Mouse (Mus musculus): ENCODE data around the gene Lad1. TPM values are rescaled to one million over a fixed set of nuclear protein-coding genes. Genes with fewer than 3 reads are reported as not detected.

The Lad1 gene
- polyA plus RNA-seq, 1 experiment = not detected

DNA sequence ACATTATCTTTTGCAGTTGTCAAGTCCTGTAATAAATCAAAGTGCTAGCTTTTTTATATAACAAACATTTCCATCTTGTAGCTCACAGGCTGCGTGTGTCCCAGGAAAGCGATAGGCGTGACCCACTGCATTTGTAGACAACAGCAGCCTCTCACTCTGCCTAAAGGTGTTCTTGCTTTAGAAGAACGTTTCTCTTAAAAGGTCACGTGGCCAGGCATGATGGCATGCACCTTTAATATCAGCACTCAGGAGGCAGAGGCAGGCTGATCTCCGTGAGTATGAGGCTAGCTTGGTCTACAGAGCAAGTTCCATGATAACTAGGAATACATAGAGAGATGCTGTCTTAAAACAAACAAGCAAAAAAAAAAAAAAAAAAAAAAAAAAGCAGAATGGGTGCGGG is 40.1 kb downstream of the Lad1 start:
- TF ChIP-seq POLR2A (IDR thresholded peaks at IDR 0.05; ENCODE audit: insufficient read depth, low read depth, low read length) (no peak), CTCF (IDR thresholded peaks at IDR 0.05; ENCODE audit: insufficient read depth, low read depth, low read length) (no peak)
- Histone ChIP-seq H3K4me1 (ENCODE audit: control insufficient read depth, insufficient read depth, low read length) (peaks cover 10% of the 10 kb centered on the region), H3K27ac (ENCODE audit: insufficient read depth, low read depth, low read length) (no peak overlapping the region), H3K4me3 (ENCODE audit: insufficient read depth, low read depth, low read length) (no peak overlapping the region)
- WGBS = 92% methylated on average over 7 of the region's 7 CpGs

DNA sequence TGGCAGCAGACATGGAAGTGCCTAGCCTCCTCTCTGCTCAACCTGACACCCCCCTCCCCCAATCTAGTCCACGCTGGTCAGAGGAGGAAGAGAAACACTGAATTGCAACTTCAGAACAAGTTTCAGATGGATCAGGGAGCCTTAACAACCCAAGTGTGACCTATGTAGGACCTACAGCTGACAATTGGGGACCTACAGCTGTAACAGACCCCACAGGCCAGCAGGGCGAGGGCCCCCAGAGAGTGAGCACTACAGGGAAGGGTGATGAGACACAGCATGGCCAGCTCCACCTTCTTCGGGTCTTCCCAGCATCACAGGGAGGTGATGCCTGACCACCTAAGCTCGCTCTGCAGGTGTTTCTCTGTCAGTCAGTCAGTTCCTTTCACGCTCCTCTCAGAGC is 42.7 kb downstream of the Lad1 start:
- WGBS = 94% methylated on average over 5 of the region's 5 CpGs
- peaks cover 10% of the 10 kb centered on the region for H3K4me1 ChIP-seq (ENCODE audit: control insufficient read depth, insufficient read depth, low read length)
- TF ChIP-seq POLR2A (IDR thresholded peaks at IDR 0.05; ENCODE audit: insufficient read depth, low read depth, low read length) (no peak), CTCF (IDR thresholded peaks at IDR 0.05; ENCODE audit: insufficient read depth, low read depth, low read length) (no peak)

DNA sequence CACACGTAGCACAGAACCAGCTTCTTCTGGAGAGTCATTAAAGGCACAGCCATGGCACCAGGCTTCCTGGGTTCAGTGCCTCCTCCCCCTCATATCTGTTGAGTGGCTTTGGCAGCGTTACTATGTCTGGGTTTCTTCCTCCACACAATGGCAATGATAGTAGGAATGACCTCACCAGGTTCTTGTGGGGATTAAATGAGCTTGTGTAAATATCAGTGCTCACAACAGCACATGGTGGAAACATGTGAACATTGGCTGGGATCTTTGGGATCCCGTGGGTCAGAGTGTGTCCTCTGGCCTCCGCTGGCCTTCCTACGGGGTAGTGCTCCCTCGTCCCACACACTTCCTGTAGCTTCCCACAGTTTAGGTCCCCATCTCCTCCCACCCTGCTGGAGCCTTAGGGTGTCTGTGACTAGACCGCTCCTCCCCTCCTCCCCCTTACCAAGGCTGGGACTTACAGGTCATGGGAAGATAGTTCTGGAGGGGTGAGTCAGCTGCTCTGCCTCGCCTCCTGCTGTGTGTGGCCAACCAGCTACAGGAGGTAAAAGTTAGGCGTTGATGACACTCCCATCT is 43.7 kb downstream of the Lad1 start:
- 60% methylated on average over 9 of the region's 9 CpGs for WGBS
- Histone ChIP-seq H3K4me1 (ENCODE audit: control insufficient read depth, insufficient read depth, low read length) (peaks cover 10% of the 10 kb centered on the region), H3K27ac (ENCODE audit: insufficient read depth, low read depth, low read length) (no peak overlapping the region), H3K4me3 (ENCODE audit: insufficient read depth, low read depth, low read length) (no peak overlapping the region)
- no peak for TF ChIP-seq POLR2A (IDR thresholded peaks at IDR 0.05; ENCODE audit: insufficient read depth, low read depth, low read length)
- no peak for TF ChIP-seq CTCF (IDR thresholded peaks at IDR 0.05; ENCODE audit: insufficient read depth, low read depth, low read length)

More for the DNA sequence above, 42.7 kb downstream of the Lad1 start:
- no peak overlapping the region for H3K27ac ChIP-seq (ENCODE audit: insufficient read depth, low read depth, low read length)
- H3K4me3 ChIP-seq (ENCODE audit: insufficient read depth, low read depth, low read length) = no peak overlapping the region

DNA sequence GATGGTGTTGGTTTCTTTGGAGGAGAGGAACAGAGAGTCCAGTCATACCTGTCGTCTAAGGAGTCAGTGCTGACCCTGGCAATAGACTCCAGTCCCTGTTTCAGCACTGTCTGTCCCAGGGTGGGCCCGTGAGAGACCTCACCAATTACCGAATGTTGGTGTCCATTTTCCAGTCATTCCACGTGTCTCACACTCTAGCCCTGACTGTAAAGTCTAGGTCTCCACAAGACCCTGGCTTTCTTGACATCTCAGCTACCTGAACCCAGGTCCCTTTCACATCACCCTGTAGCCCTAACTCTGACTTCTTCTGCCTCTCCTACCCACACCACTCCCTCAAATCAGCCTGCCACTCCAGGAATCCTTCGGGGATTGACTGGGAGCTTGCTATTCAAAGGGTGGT is 44.2 kb downstream of the Lad1 start:
- no peak overlapping the region for H3K27ac ChIP-seq (ENCODE audit: insufficient read depth, low read depth, low read length)
- H3K4me1 ChIP-seq (ENCODE audit: control insufficient read depth, insufficient read depth, low read length) = peaks cover 10% of the 10 kb centered on the region
- TF ChIP-seq CTCF (IDR thresholded peaks at IDR 0.05; ENCODE audit: insufficient read depth, low read depth, low read length) (no peak), POLR2A (IDR thresholded peaks at IDR 0.05; ENCODE audit: insufficient read depth, low read depth, low read length) (no peak)
- no peak overlapping the region for H3K4me3 ChIP-seq (ENCODE audit: insufficient read depth, low read depth, low read length)
- 85% methylated on average over 5 of the region's 5 CpGs for WGBS

DNA sequence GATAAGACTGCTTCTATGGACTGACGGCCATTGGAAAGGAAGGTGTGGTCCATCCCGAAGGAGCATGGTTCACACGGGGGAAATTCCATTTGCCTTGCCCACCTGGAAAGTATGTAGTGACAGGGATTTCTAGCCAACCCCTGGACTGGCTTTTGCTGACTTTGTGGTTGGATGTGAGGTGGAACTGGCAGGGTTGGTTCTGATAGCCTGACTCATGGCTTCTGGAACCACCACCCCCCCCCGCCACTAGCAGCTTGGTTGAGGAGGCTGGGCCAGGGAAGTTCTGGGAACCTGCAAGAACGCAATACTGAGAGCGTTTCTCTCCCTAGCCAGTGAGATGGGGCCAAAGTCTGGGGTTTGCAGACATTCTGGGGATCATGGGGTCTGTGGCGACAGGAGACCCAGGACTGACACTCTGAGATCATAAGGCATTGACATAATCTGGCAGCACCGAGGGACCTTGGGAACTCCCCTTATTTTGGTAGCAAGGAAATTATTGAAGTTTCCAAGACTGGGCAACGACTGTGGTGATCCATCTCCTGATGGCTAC is 45.5 kb downstream of the Lad1 start:
- no peak overlapping the region for H3K4me3 ChIP-seq (ENCODE audit: insufficient read depth, low read depth, low read length)
- peaks cover 10% of the 10 kb centered on the region for H3K4me1 ChIP-seq (ENCODE audit: control insufficient read depth, insufficient read depth, low read length)
- no peak overlapping the region for H3K27ac ChIP-seq (ENCODE audit: insufficient read depth, low read depth, low read length)
- 89% methylated on average over 9 of the region's 9 CpGs for WGBS
- no peak for TF ChIP-seq CTCF (IDR thresholded peaks at IDR 0.05; ENCODE audit: insufficient read depth, low read depth, low read length)
- no peak for TF ChIP-seq POLR2A (IDR thresholded peaks at IDR 0.05; ENCODE audit: insufficient read depth, low read depth, low read length)

DNA sequence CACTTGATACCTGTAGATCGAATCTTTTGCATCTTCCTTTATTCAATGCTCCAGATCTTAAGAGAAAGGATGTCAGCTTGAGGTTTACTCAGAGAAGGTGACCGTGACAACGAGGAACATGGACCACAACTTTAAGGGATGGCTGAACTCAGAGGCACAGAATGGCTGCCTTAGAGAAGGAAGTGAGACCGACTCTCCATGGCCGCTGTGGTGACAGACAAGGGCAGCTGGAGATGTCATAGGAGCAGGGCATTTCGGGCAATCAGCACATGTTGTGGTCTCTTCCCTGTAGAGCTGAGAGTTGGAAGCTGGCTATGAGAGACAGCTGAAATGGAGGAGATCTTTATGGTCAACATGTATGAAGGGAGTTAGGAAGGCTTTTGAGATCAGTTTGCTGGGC is 46.4 kb downstream of the Lad1 start:
- TF ChIP-seq CTCF (IDR thresholded peaks at IDR 0.05; ENCODE audit: insufficient read depth, low read depth, low read length) = no peak
- TF ChIP-seq POLR2A (IDR thresholded peaks at IDR 0.05; ENCODE audit: insufficient read depth, low read depth, low read length) = no peak
- Histone ChIP-seq H3K27ac (ENCODE audit: insufficient read depth, low read depth, low read length) (no peak overlapping the region), H3K4me1 (ENCODE audit: control insufficient read depth, insufficient read depth, low read length) (peaks cover 10% of the 10 kb centered on the region), H3K4me3 (ENCODE audit: insufficient read depth, low read depth, low read length) (no peak overlapping the region)
- WGBS = 89% methylated on average over 6 of the region's 6 CpGs

DNA sequence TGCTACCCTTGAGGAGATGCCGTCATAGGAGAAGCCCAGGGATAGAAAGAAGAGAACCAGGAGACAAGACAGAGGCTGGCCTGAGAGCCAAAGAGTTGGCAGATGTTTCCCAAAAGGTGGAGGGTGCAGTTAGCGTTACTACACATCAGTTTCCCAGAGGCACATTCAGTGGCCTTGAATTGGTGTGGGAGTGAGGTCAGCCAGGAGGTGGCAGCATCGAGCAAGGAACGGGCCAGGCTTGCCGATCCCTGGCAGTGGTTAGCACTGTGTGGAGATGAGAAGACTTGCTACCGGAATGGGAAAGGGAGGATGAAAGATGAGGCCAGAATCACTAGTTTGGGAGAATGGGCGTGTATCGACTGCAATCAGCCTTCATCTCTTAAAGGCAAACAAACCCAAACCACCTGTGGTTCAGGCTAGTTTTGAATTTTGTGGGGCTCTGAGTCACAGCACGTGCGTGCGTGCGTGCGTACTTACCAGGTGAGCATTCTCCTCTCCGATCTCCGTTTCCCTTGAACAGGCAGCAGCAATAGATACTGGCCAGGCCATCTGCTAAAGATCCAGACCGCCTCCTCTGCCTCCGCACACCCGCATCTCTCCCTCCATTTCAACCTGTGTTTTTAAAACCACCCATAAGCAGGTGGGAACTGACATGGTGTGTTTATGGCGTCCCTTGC is 47.3 kb downstream of the Lad1 start:
- WGBS = 57% methylated on average over 19 of the region's 19 CpGs
- Histone ChIP-seq H3K4me3 (ENCODE audit: insufficient read depth, low read depth, low read length) (no peak overlapping the region), H3K4me1 (ENCODE audit: control insufficient read depth, insufficient read depth, low read length) (peaks cover 10% of the 10 kb centered on the region), H3K27ac (ENCODE audit: insufficient read depth, low read depth, low read length) (no peak overlapping the region)
- no peak for TF ChIP-seq POLR2A (IDR thresholded peaks at IDR 0.05; ENCODE audit: insufficient read depth, low read depth, low read length)
- TF ChIP-seq CTCF (IDR thresholded peaks at IDR 0.05; ENCODE audit: insufficient read depth, low read depth, low read length) = peak; percentile 83

DNA sequence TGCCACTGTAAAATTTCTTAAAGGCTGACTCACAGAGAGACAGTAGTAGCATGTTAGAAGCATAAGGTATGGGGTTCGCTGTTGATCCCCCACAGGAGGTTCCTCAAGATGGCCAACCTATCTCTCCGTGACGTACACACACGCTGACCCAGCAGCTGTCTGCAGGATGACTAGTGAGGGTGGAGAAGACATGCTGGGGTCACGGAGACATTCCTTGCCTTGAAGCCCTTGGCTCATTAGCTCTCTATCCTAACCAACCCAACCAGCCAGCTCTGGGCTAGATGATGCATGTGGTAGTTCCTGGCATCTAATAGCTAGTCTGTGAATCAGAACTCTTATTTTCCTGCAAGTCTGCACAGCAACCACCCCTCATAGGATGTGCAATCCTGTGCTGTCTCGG is 50.2 kb downstream of the Lad1 start:
- Histone ChIP-seq H3K27ac (ENCODE audit: insufficient read depth, low read depth, low read length) (no peak overlapping the region), H3K4me3 (ENCODE audit: insufficient read depth, low read depth, low read length) (no peak overlapping the region), H3K4me1 (ENCODE audit: control insufficient read depth, insufficient read depth, low read length) (no peaks in the 10 kb centered on the region)
- no peak for TF ChIP-seq CTCF (IDR thresholded peaks at IDR 0.05; ENCODE audit: insufficient read depth, low read depth, low read length)
- 93% methylated on average over 6 of the region's 6 CpGs for WGBS

DNA sequence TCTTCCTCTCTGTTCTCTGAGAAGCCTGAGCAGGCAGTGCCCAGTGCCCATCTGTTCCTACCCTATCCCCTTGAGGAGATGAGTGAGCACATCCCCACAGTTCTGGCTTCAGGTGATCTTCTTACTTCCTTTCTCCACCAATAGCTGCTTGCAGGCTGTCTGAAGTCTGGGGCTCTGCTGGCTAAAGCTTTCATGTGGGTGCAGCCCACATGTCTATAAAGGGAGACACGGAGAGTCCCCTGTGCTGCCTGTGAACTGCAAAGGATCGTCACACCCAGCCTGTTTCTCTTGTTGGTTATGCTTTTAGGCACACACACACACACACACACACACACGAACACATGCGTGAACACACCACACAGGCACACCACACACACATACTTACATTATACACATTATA is 54.6 kb downstream of the Lad1 start:
- H3K4me3 ChIP-seq (ENCODE audit: insufficient read depth, low read depth, low read length) = no peak overlapping the region
- TF ChIP-seq POLR2A (IDR thresholded peaks at IDR 0.05; ENCODE audit: insufficient read depth, low read depth, low read length) (no peak), CTCF (IDR thresholded peaks at IDR 0.05; ENCODE audit: insufficient read depth, low read depth, low read length) (no peak)
- H3K4me1 ChIP-seq (ENCODE audit: control insufficient read depth, insufficient read depth, low read length) = no peaks in the 10 kb centered on the region
- H3K27ac ChIP-seq (ENCODE audit: insufficient read depth, low read depth, low read length) = no peak overlapping the region
- WGBS = 89% methylated on average over 4 of the region's 4 CpGs

All from olfactory bulb, adult 2 months (tissue).